Mouse (Mus musculus): ENCODE data around the gene Nr4a2.

Gene Nr4a2

DNA sequence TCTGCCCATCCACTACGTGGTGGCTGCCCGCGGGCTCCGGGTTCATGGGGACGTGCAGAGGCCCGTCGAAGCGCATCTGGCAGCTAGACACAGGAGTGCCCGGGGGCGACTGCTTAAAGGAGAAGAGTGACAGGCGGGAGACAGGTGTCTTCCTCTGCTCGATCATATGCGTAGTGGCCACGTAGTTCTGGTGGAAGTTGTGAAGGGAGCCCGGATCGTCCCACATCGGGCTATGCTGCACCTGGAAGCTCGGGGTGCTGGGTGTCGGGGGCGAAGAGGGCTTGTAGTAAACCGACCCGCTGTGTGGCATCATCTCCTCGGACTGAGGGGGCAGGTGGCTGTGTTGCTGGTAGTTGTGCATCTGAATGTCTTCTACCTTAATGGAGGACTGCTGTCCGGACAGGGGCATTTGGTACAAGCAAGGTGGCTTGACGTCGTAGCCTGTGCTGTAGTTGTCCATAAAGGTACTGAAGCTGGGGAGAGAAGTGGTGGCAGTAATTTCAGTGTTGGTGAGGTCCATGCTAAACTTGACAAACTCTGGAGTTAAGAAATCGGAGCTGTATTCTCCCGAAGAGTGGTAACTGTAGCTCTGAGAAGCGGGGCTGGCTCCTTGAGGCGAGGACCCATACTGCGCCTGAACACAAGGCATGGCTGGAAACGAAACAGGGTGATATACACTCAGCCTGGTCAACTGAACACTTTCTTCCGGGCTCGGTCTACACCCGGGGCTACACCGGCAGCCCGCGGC is 11.8 kb downstream of the Nr4a2 start:
- no peak for DNase-seq

DNA sequence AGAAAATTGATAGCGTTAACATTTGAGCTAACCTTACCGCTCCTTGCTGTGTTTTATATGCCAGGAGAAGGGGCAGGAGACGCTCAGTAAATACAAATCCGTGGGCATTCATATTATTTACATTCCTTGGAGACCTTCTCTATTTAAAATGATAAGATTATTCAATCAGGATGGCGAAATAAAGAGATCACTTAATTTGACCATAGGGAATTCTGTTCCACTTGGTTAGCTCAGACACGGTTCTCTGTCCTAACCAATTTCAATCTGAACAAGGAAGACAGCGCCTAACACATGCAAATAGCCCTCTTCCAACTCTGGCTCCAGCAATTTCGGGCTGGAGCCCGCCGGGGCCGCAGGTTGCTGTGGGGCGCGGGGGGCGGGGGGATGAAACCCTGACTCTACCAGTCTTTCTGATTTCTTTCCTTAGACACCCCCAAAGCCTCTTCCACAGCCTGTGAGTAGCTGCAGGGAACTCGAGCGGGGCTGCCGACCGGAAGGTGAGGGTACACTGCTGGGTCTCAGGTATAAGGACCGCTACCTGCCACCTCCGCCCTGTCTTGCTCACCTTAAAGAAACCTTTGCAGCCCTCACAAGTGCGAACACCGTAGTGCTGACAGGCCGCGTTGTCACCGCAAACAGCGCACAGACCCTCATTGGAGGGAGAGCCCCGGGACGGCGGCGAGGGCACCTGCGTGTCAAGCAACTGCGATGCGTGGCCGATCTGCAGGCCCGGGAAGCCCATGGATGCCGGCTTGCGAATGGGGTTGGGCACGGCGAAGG is 12.6 kb downstream of the Nr4a2 start:
- no peak for DNase-seq

DNA sequence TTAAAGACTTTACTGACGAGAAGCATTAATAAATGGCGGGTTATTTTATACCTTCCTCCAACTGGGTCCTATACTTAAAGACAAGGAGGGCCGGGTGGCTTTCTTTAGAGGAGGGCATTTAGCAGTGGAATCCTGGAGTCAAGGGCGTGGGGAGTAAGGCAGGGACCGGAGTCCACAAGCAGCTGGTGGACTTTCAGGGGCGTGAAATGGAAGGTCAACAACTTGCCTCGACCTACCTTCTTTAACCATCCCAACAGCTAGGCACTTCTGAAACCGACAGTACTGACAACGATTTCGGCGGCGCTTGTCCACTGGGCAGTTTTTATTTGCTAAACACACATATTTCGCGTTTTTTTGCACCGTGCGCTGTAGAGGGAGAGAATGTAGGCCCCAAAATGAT is 13.4 kb downstream of the Nr4a2 start:
- no peak for DNase-seq

DNA sequence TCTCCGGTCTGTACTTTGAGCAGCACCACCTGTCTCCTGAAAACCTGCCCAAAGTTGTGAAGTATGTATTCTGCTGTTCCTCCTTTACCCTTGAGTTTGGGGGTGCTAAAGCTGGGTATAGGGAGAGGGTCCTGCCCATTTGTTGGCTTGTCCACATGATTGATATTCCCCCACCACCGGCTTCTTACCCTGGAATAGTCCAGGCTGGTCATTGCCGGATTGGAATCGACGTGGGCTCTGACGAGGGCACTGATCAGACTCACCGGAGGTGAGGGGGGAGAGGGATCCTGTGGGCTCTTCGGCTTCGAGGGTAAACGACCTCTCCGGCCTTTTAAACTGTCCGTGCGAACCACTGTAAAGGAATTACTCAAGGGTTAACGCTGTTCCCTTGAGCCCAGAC is 13.9 kb downstream of the Nr4a2 start:
- no peak for DNase-seq

DNA sequence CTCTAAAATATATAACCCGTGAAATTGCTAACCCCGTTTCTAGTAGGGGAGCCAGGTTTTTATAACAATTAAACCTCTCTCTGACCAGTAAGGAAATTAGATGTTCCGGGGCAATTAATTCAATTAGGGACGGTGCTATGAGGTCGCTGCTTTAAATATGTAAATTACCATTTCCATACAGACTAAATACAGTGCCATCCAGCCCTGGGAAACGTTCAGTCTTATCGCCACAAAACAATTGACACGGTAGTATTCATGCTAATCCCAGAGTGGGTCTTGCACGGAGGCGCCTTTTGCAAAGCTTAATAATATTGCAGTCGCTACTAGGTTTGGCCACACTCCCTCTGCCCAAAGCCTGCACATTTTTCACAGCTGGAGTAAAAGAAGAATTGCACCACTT is 14.5 kb downstream of the Nr4a2 start:
- DNase-seq, result no peak

DNA sequence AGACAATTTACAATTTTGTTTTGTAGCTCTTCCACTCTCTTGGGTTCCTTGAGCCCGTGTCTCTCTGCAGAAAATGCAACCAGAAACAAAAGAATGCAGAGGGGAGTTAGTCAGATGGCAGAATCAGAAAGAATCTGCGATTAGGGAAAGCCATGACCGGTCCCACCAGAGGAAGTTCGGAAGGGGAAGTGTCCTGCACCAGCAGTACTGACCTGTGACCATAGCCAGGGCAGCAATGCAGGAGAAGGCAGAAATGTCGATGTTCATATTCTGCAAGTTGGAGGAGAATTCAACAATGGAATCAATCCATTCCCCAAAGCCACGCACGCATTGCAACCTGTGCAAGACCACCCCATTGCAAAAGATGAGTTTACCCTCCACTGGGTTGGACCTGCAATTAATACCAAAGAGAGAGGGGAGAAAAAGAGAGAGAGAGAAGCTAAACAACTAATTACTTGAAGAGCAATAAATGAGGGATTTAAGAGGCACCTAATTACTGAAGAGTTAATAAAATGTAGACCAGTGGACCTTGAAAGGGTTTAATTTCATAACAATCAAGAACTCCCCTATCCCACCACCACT is 15.4 kb downstream of the Nr4a2 start:
- no peak for DNase-seq

DNA sequence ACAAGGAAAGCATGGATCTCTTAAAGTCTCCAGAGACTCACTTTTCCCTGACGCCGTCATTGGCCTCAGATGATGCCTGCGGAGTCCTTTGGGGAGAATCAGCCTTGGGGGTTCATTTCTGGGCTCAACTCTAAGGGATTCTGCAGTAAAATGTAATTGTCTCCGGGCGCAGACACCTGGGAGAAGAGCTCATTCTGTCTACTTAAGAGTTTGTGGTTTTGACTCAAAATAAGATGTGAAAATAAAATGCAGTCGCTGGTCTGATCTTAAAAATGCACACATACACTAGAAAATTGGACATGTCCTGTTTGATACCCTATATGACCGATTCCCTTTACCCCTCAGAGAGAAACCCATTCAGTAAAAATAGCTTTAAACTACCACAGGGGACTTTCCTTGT is 18.4 kb downstream of the Nr4a2 start:
- DNase-seq, result no peak

- no peak for DNase-seq
Observed at GRCm38 (mm10) chr2:57104731-57105130, 19.1 kb downstream of the Nr4a2 start.

DNA sequence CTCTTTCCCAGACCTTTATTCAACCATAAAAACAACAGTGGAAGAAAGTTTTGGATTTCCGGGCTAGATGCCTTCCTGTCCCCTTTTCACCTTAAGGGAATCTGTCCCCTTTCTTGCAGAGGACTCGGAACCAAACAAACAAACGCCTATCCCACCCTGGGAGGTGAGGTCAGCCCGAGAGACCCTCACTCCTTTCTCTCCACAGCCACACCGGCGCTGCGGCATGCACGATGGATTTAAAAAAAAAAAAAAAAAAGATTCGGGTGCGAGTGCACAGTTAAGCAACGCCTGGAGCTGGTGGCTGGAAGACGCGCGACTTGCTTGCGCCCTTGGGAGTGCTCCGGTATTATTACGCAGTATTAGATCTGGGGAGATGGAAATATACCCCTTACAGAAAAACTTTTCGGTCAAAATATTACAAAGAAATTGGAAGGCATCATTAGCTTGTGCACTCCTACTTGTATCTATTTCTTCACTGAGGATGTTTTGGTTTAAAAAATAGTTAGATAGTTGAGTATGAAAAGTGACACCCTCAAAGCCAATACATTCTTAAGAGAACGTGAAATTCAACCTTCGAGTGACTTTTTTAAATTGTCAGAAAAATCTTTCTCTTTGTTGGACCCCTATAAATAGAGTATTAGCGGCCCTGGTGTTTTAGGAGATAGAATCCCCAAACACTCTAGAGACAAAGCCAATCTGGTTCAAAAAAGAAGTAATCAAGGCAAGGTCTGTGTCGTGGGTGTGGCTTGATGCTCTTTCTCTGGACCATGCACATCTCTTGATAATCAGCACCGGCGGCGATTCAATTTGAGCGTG is 19.8 kb downstream of the Nr4a2 start:
- DNase-seq, result no peak

- DNase-seq, result no peak
Observed at GRCm38 (mm10) chr2:57102856-57103844, 20.7 kb downstream of the Nr4a2 start.

- no peak for DNase-seq
Observed at GRCm38 (mm10) chr2:57102091-57102855, 21.5 kb downstream of the Nr4a2 start.

DNA sequence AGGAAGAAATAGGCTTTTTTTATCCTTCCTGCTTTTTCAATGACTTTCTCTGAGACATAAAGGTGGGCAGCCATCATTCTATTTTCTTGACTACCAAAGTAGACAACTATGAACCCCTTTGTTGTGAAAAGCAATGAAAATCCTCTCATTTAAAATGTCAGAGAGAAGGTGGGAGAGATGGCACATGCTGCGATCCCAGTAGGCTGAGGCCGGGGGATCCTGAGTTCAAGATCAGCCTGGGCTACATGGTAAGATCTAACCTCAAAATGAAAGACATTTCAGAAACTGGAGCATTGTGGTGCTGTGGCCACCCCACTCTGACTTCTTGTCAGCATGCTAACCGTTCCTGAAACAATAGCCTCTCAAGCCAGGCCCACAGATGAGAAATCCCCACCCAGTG is 23.6 kb downstream of the Nr4a2 start:
- no peak for DNase-seq

DNA sequence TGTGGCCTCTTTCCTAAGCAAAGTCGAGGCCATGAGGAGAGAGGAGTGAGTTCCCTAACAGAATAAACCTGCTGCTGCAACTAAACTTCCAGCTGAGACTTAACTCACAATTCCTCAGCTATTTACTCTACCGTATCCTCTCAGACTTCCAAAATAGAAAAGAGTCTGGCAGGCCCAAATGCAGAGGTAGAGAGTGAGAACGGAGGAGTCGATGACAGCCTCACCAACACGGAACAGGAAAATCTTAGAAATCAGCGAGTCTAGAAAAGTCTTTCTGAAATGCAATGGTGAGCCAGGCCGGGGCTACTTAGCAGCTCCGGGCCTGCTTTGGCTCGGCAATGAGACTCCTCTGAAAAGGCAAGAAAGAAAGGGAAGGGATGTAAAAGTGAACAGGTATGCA is 51.4 kb downstream of the Nr4a2 start:
- DNase-seq, result no peak

DNA sequence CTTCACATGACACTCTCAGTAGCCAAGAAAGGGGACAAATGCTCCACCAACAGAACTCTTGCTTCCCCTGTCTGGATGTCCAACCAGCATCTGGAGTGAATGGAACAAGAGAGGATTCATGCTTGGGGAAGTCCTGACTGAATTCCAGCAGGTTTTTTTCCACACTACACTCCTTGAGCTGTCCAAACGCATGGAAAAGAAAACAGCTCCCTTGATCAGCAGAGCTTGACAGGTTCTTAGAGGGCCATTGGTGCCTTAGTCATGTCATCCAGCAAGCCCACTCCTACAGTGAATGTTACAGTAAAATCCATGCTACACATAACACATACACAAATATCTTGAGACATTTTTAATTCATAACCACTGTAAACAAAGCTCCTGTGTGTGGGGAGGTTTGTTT is 60.3 kb downstream of the Nr4a2 start:
- no peak for DNase-seq
